In the genomic region with DNA sequence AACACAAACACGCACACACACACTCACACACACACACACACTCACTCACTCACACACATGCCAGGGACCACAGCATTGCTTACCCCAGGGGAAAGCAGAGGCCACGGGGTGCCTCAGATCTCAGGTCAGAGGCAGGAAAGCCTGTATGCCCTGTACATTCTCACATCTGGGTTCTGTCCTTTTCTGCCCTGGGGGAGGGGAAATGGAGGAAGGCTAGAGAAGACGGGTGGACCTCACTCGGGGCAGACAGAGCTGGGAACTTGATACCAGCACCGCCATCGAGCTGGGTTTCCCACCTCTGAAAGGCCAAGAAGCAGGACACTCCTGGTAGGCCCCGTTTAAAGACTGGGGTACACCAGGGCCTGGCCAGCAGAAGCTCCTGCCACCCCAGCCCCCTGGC, we compare ENCODE assay signal across 12 mouse cellular contexts. TPM values are rescaled to one million over a fixed set of nuclear protein-coding genes. Genes with fewer than 3 reads are reported as not detected.
DNase-seq lines count a peak whose midpoint lies in the region; ATAC-seq and TF ChIP-seq lines count a peak whose summit lies in the region.
"Had no signal": no experiment of that assay in that cellular context is flagged by ENCODE, and none has a peak within 500 bp of the region (broad histone marks: within the 10 kb centered on the region; RNA-seq: fewer than 3 reads in every experiment).

No protein-coding gene starts in this region.

- no peak for DNase-seq in heart, postnatal 36 days
- no peak for DNase-seq in midbrain, postnatal 0 days (ENCODE audit: low spot score)
- no peak for DNase-seq in gastrocnemius, postnatal 10 days
- DNase-seq in cerebellum, postnatal 4 days (ENCODE audit: low spot score in 2 of 2), result no peak
- DNase-seq: adrenal gland, postnatal 36 days; cerebellum, adult 18-20 months; liver; thymus, postnatal 25 days had no signal

- WGBS in heart, embryonic 16.5 days, result 43% methylated on average over 7 of the region's 7 CpGs
- WGBS in midbrain, embryonic 15.5 days, result 55% methylated on average over 7 of the region's 7 CpGs
- WGBS in midbrain, postnatal 0 days, result 60% methylated on average over 7 of the region's 7 CpGs
- WGBS in hindbrain, embryonic 16.5 days, result 60% methylated on average over 7 of the region's 7 CpGs

- no peak overlapping the region for H3K27ac ChIP-seq in heart, embryonic 16.5 days (ENCODE audit: low read length)
- H3K27ac ChIP-seq in midbrain, embryonic 15.5 days, result 0 out of 2 replicates have a peak overlapping the region, but pooled peaks have one; percentile 43
- H3K27ac ChIP-seq in midbrain, postnatal 0 days (ENCODE audit: low read depth, low read length), result no peak overlapping the region
- H3K27ac ChIP-seq in hindbrain, embryonic 16.5 days (ENCODE audit: low read depth, low read length), result peak overlapping the region; percentile 37

- no peak overlapping the region for H3K4me2 ChIP-seq in heart, embryonic 16.5 days (ENCODE audit: low read depth, low read length)
- H3K4me2 ChIP-seq in midbrain, embryonic 15.5 days, result no peak overlapping the region
- H3K4me2 ChIP-seq in midbrain, postnatal 0 days (ENCODE audit: low read depth, low read length, poor library complexity, severe bottlenecking), result no peak overlapping the region
- no peak overlapping the region for H3K4me2 ChIP-seq in hindbrain, embryonic 16.5 days (ENCODE audit: low read length)

- no peak overlapping the region for H3K4me3 ChIP-seq in heart, embryonic 16.5 days (ENCODE audit: low read length)
- no peak overlapping the region for H3K4me3 ChIP-seq in midbrain, embryonic 15.5 days
- no peak overlapping the region for H3K4me3 ChIP-seq in midbrain, postnatal 0 days (ENCODE audit: low read depth, low read length)
- no peak overlapping the region for H3K4me3 ChIP-seq in hindbrain, embryonic 16.5 days (ENCODE audit: low read length)

- peak overlapping the region; percentile 44; the same call in 1 of the 2 replicates for H3K9ac ChIP-seq in heart, embryonic 16.5 days (ENCODE audit: low read length)
- H3K9ac ChIP-seq in midbrain, embryonic 15.5 days, result no peak overlapping the region
- H3K9ac ChIP-seq in midbrain, postnatal 0 days (replicated peaks; ENCODE audit: low read length, poor library complexity, severe bottlenecking), result no peak overlapping the region
- H3K9ac ChIP-seq in hindbrain, embryonic 16.5 days (ENCODE audit: low read depth, low read length), result no peak overlapping the region; the same call in 1 of the 2 replicates

- intact Hi-C loops in heart, postnatal 36 days (cut with DNase I), result no loop called here

- H3K27me3 ChIP-seq in heart, embryonic 16.5 days (ENCODE audit: control insufficient read depth, insufficient read depth, low read length), result no peaks in the 10 kb centered on the region
- H3K27me3 ChIP-seq in midbrain, embryonic 15.5 days (replicated peaks), result no peaks in the 10 kb centered on the region
- no peaks in the 10 kb centered on the region for H3K27me3 ChIP-seq in midbrain, postnatal 0 days (ENCODE audit: insufficient read depth, low read length)
- no peaks in the 10 kb centered on the region for H3K27me3 ChIP-seq in hindbrain, embryonic 16.5 days (replicated peaks; ENCODE audit: control insufficient read depth, insufficient read depth, low read length)

- no peak for ATAC-seq in heart, embryonic 16.5 days (replicated peaks; ENCODE audit: extremely low read depth, insufficient read depth, low FRiP score)
- no peak for ATAC-seq in midbrain, embryonic 15.5 days (replicated peaks)
- ATAC-seq in midbrain, postnatal 0 days (ENCODE audit: low FRiP score), result no peak
- no peak for ATAC-seq in hindbrain, embryonic 16.5 days
- ATAC-seq: lung, postnatal 0 days had no signal

- H3K4me1 ChIP-seq in heart, embryonic 16.5 days (ENCODE audit: control insufficient read depth, insufficient read depth, low read length), result peaks cover 50% of the 10 kb centered on the region
- peaks cover 51% of the 10 kb centered on the region for H3K4me1 ChIP-seq in midbrain, embryonic 15.5 days
- H3K4me1 ChIP-seq in midbrain, postnatal 0 days (ENCODE audit: insufficient read depth, low read length), result peaks cover 17% of the 10 kb centered on the region
- H3K4me1 ChIP-seq in hindbrain, embryonic 16.5 days (ENCODE audit: control insufficient read depth, insufficient read depth, low read depth, low read length), result peaks cover 42% of the 10 kb centered on the region

- H3K9me3 ChIP-seq in heart, embryonic 16.5 days (replicated peaks; ENCODE audit: control insufficient read depth, low read length), result no peaks in the 10 kb centered on the region
- H3K9me3 ChIP-seq in midbrain, embryonic 15.5 days, result no peaks in the 10 kb centered on the region
- H3K9me3 ChIP-seq in midbrain, postnatal 0 days (ENCODE audit: low read length), result no peaks in the 10 kb centered on the region
- H3K9me3 ChIP-seq in hindbrain, embryonic 16.5 days (ENCODE audit: control insufficient read depth, low read length), result no peaks in the 10 kb centered on the region

- no peak for TF ChIP-seq CTCF in midbrain, postnatal 0 days (IDR thresholded peaks at IDR 0.05)

- peaks cover 9% of the 10 kb centered on the region; the same call in 1 of the 2 replicates for H3K36me3 ChIP-seq in heart, embryonic 16.5 days (ENCODE audit: control insufficient read depth, insufficient read depth)
- H3K36me3 ChIP-seq in midbrain, embryonic 15.5 days (replicated peaks), result no peaks in the 10 kb centered on the region
- H3K36me3 ChIP-seq in midbrain, postnatal 0 days (ENCODE audit: insufficient read depth, low read length), result peaks cover 9% of the 10 kb centered on the region
- no peaks in the 10 kb centered on the region; the same call in 1 of the 2 replicates for H3K36me3 ChIP-seq in hindbrain, embryonic 16.5 days (ENCODE audit: control insufficient read depth, insufficient read depth, low read length)

RNA-seq across cellular contexts. Expression of a gene that starts 33.2 kb away (rescaled TPM):
- 9.1 and 10.9 TPM in 2 replicates for polyA plus RNA-seq in heart, embryonic 16.5 days (2015; fragmentation: Nextera tagmentation; extraction: Ambion mirVana)
- 10 to 100 TPM; 32.0 to 34.3 TPM for total RNA-seq in heart, postnatal 36 days (2021)
- 4.0 and 4.3 TPM in 2 replicates for polyA plus RNA-seq in midbrain, embryonic 15.5 days (2015; fragmentation: Nextera tagmentation; extraction: Ambion mirVana)
- 7.3 and 11.2 TPM in 2 replicates for total RNA-seq in midbrain, postnatal 0 days (2014; rRNA removed)
- polyA plus RNA-seq in midbrain, postnatal 0 days (2015; fragmentation: Nextera tagmentation; extraction: Ambion mirVana), result 1.9 TPM in 2 replicates
- 6.0 and 6.1 TPM in 2 replicates for polyA plus RNA-seq in hindbrain, embryonic 16.5 days (2015; fragmentation: Nextera tagmentation; extraction: Ambion mirVana)
- 10 to 100 TPM in 1 of 2 experiments, 1 to 10 TPM in 1; 3.8 to 10.3 TPM for total RNA-seq in gastrocnemius, postnatal 10 days (2021)

RNA-seq across cellular contexts. Expression of a gene that starts 52.5 kb away (rescaled TPM):
- polyA plus RNA-seq in heart, embryonic 16.5 days (2015; fragmentation: Nextera tagmentation; extraction: Ambion mirVana), result 53.4 and 54.0 TPM in 2 replicates
- 10 to 100 TPM; 19.9 to 23.8 TPM for total RNA-seq in heart, postnatal 36 days (2021)
- polyA plus RNA-seq in midbrain, embryonic 15.5 days (2015; fragmentation: Nextera tagmentation; extraction: Ambion mirVana), result 114 and 118 TPM in 2 replicates
- 86.8 and 114 TPM in 2 replicates for total RNA-seq in midbrain, postnatal 0 days (2014; rRNA removed)
- polyA plus RNA-seq in midbrain, postnatal 0 days (2015; fragmentation: Nextera tagmentation; extraction: Ambion mirVana), result 75.3 and 81.8 TPM in 2 replicates
- polyA plus RNA-seq in hindbrain, embryonic 16.5 days (2015; fragmentation: Nextera tagmentation; extraction: Ambion mirVana), result 82.9 and 93.7 TPM in 2 replicates
- 10 to 100 TPM; 26.8 to 27.4 TPM for total RNA-seq in gastrocnemius, postnatal 10 days (2021)

Comparison
In these comparisons a context has a peak if more than half of its experiments do, and no peak if none do; other contexts are left out.
1. H3K27ac ChIP-seq: peak in midbrain, embryonic 15.5 days (single experiment) and hindbrain, embryonic 16.5 days (single experiment); none in heart, embryonic 16.5 days (single experiment) and midbrain, postnatal 0 days (single experiment).